Mouse (Mus musculus): Measurements from ENCODE around the gene Jam2. TPM values are rescaled to one million over a fixed set of nuclear protein-coding genes. Genes with fewer than 3 reads are reported as not detected.

Gene Jam2
- polyA plus RNA-seq, 1 experiment from 2014 or later: 43.1 TPM

Other genes starting within 250 kb of the Jam2 start
- 49.3 and 53.3 TPM in 2 replicates for gene Mrpl39, start 38.4 kb upstream of the Jam2 start, polyA plus RNA-seq (2016; fragmentation: Nextera tagmentation; extraction: Ambion mirVana)
- 39.4 and 40.3 TPM in 2 replicates for gene Gabpa, start 60.8 kb downstream of the Jam2 start, polyA plus RNA-seq (2016; fragmentation: Nextera tagmentation; extraction: Ambion mirVana)
- 751 and 758 TPM in 2 replicates for gene Atp5j, start 61.5 kb downstream of the Jam2 start, polyA plus RNA-seq (2016; fragmentation: Nextera tagmentation; extraction: Ambion mirVana)

Measured in forebrain, embryonic 12.5 days (tissue).